Mouse (Mus musculus) spleen, postnatal 4 days (tissue): ENCODE data around the gene Spink4.
"Not testable (repeated sequence)": the region's sequence is repeated elsewhere in the genome, so short reads cannot be mapped to it uniquely, and the experiment has no call there.

ENCODE experiments used
- DNase-seq, 2 experiments: peaks; one replicate each; pipeline ENCODE4 v3.0.0; 2022; ENCODE audit warnings: low spot score in 2 of 2

The Spink4 gene

GRCm38 (mm10) chr4:40900612-40901011 lies 19.2 kb upstream of the Spink4 start:
- DNase-seq = no peak

- DNase-seq = no peak
Measured at GRCm38 (mm10) chr4:40906298-40906697, 13.6 kb upstream of the Spink4 start.

- DNase-seq = no peak
Measured at GRCm38 (mm10) chr4:40908261-40908969, 11.4 kb upstream of the Spink4 start.

GRCm38 (mm10) chr4:40914287-40914867 lies 5.5 kb upstream of the Spink4 start:
- DNase-seq = no peak

GRCm38 (mm10) chr4:40915947-40916346 lies 3.9 kb upstream of the Spink4 start:
- no peak for DNase-seq

GRCm38 (mm10) chr4:40916592-40917155 lies 3.2 kb upstream of the Spink4 start:
- DNase-seq = no peak

GRCm38 (mm10) chr4:40920576-40920975 lies 724 bp downstream of the Spink4 start:
- no peak for DNase-seq

GRCm38 (mm10) chr4:40921288-40921687 lies 1.4 kb downstream of the Spink4 start:
- DNase-seq = no peak

- DNase-seq = no peak
Measured at GRCm38 (mm10) chr4:40923087-40923651, 3.3 kb downstream of the Spink4 start.

- DNase-seq = no peak
Measured at GRCm38 (mm10) chr4:40925568-40925967, 5.7 kb downstream of the Spink4 start.

GRCm38 (mm10) chr4:40929046-40929445 lies 9.2 kb downstream of the Spink4 start:
- no peak for DNase-seq

- DNase-seq = no peak
Measured at GRCm38 (mm10) chr4:40933694-40934093, 13.8 kb downstream of the Spink4 start.

- not testable (repeated sequence) for DNase-seq
Measured at GRCm38 (mm10) chr4:40934369-40934768, 14.5 kb downstream of the Spink4 start.

- DNase-seq = no peak
Measured at GRCm38 (mm10) chr4:40936175-40936839, 16.5 kb downstream of the Spink4 start.

- no peak for DNase-seq
Measured at GRCm38 (mm10) chr4:40938793-40939192, 18.9 kb downstream of the Spink4 start.

- no peak for DNase-seq
Measured at GRCm38 (mm10) chr4:40943651-40944050, 23.8 kb downstream of the Spink4 start.

GRCm38 (mm10) chr4:40946516-40947121 lies 26.8 kb downstream of the Spink4 start:
- DNase-seq = no peak

GRCm38 (mm10) chr4:40947565-40948159 lies 27.8 kb downstream of the Spink4 start:
- DNase-seq = no peak

GRCm38 (mm10) chr4:40948160-40948708 lies 28.4 kb downstream of the Spink4 start, which contains the start of the genes Bag1 and Chmp5:
TSS of gene Bag1 (minus strand) at chr4:40948294.
TSS of gene Chmp5 (plus strand) at chr4:40948407.
- peak; percentile 99 to 100 for DNase-seq

- peak in 1 of 2 experiments; percentile 45 for DNase-seq
Measured at GRCm38 (mm10) chr4:40953521-40953920, 33.7 kb downstream of the Spink4 start.

GRCm38 (mm10) chr4:40955942-40956341 lies 36.1 kb downstream of the Spink4 start:
- no peak for DNase-seq
